Mouse (Mus musculus): ENCODE results near the gene Fam178b.
A peak's percentile ranks its signal among the peaks of the same experiment; 100 is the strongest.

The Fam178b gene

GRCm38 (mm10) chr1:36682620-36683355, at the start of gene Fam178b:
Gene Fam178b, minus strand, starts transcription at chr1:36683183.
- no peak for DNase-seq (ENCODE audit: low read depth, low spot score)

- DNase-seq (ENCODE audit: low read depth, low spot score) = no peak
Observed at GRCm38 (mm10) chr1:36724057-36724431, 41.1 kb upstream of the Fam178b start.

GRCm38 (mm10) chr1:36723146-36724056, 40.4 kb upstream of the Fam178b start:
- DNase-seq (ENCODE audit: low read depth, low spot score) = peak; percentile 74

- no peak for DNase-seq (ENCODE audit: low read depth, low spot score)
Observed at GRCm38 (mm10) chr1:36718786-36719185, 35.8 kb upstream of the Fam178b start.

- no peak for DNase-seq (ENCODE audit: low read depth, low spot score)
Observed at GRCm38 (mm10) chr1:36714311-36714710, 31.3 kb upstream of the Fam178b start, which contains the start of gene Actr1b. Gene Actr1b, minus strand, starts transcription at chr1:36714422.

- no peak for DNase-seq (ENCODE audit: low read depth, low spot score)
Observed at GRCm38 (mm10) chr1:36711104-36711503, 28.1 kb upstream of the Fam178b start.

- peak; percentile 96 for DNase-seq (ENCODE audit: low read depth, low spot score)
Observed at GRCm38 (mm10) chr1:36709854-36710280, 26.9 kb upstream of the Fam178b start, which contains the start of gene 4933424G06Rik. Gene 4933424G06Rik, plus strand, starts transcription at chr1:36710149.

- peak; percentile 40 for DNase-seq (ENCODE audit: low read depth, low spot score)
Observed at GRCm38 (mm10) chr1:36709055-36709853, 26.3 kb upstream of the Fam178b start.

GRCm38 (mm10) chr1:36708626-36709025, 25.6 kb upstream of the Fam178b start:
- DNase-seq (ENCODE audit: low read depth, low spot score) = no peak

- DNase-seq (ENCODE audit: low read depth, low spot score) = no peak
Observed at GRCm38 (mm10) chr1:36707797-36708196, 24.8 kb upstream of the Fam178b start.

GRCm38 (mm10) chr1:36707166-36707565, 24.2 kb upstream of the Fam178b start:
- no peak for DNase-seq (ENCODE audit: low read depth, low spot score)

- no peak for DNase-seq (ENCODE audit: low read depth, low spot score)
Observed at GRCm38 (mm10) chr1:36697030-36697429, 14.0 kb upstream of the Fam178b start.

- DNase-seq (ENCODE audit: low read depth, low spot score) = no peak
Observed at GRCm38 (mm10) chr1:36696411-36696810, 13.4 kb upstream of the Fam178b start.

- no peak for DNase-seq (ENCODE audit: low read depth, low spot score)
Observed at GRCm38 (mm10) chr1:36694871-36695270, 11.9 kb upstream of the Fam178b start.

GRCm38 (mm10) chr1:36691271-36692155, 8.5 kb upstream of the Fam178b start, which contains the start of gene Cox5b:
Gene Cox5b, plus strand, starts transcription at chr1:36691449.
- peak; percentile 98 for DNase-seq (ENCODE audit: low read depth, low spot score)

GRCm38 (mm10) chr1:36690671-36691235, 7.8 kb upstream of the Fam178b start:
- no peak for DNase-seq (ENCODE audit: low read depth, low spot score)

GRCm38 (mm10) chr1:36683810-36684467, 956 bp upstream of the Fam178b start:
- peak; percentile 80 for DNase-seq (ENCODE audit: low read depth, low spot score)

- no peak for DNase-seq (ENCODE audit: low read depth, low spot score)
Observed at GRCm38 (mm10) chr1:36680893-36681292, 2.1 kb downstream of the Fam178b start.

- DNase-seq (ENCODE audit: low read depth, low spot score) = no peak
Observed at GRCm38 (mm10) chr1:36674936-36675335, 8.0 kb downstream of the Fam178b start.
